Mouse (Mus musculus): ENCODE measurements around the gene Ubash3a.

Ubash3a gene

GRCm38 (mm10) chr17:31207771-31208334, at the start of gene Ubash3a:
Gene Ubash3a (plus strand): TSS chr17:31207873.
- DNase-seq (ENCODE audit: low read depth, low spot score): no peak

- peak; percentile 73 for DNase-seq (ENCODE audit: low read depth, low spot score)
These were observed 49.8 kb upstream of the Ubash3a start for GRCm38 (mm10) chr17:31157921-31158320.

GRCm38 (mm10) chr17:31160291-31160690, 47.4 kb upstream of the Ubash3a start:
- DNase-seq (ENCODE audit: low read depth, low spot score): no peak

GRCm38 (mm10) chr17:31162607-31163006, 45.1 kb upstream of the Ubash3a start:
- DNase-seq (ENCODE audit: low read depth, low spot score): no peak

GRCm38 (mm10) chr17:31163821-31164220, 43.9 kb upstream of the Ubash3a start:
- DNase-seq (ENCODE audit: low read depth, low spot score): no peak

- no peak for DNase-seq (ENCODE audit: low read depth, low spot score)
These were observed 42.5 kb upstream of the Ubash3a start, which contains the start of gene Tff1 for GRCm38 (mm10) chr17:31165127-31165526. Gene Tff1 (minus strand): TSS chr17:31165277.

GRCm38 (mm10) chr17:31169796-31170195, 37.9 kb upstream of the Ubash3a start:
- no peak for DNase-seq (ENCODE audit: low read depth, low spot score)

- DNase-seq (ENCODE audit: low read depth, low spot score): no peak
These were observed 31.4 kb upstream of the Ubash3a start for GRCm38 (mm10) chr17:31176321-31176720.

GRCm38 (mm10) chr17:31181490-31181889, 26.2 kb upstream of the Ubash3a start:
- no peak for DNase-seq (ENCODE audit: low read depth, low spot score)

- DNase-seq (ENCODE audit: low read depth, low spot score): peak; percentile 44
These were observed 24.3 kb upstream of the Ubash3a start for GRCm38 (mm10) chr17:31183180-31183974.

GRCm38 (mm10) chr17:31184269-31184990, 23.2 kb upstream of the Ubash3a start:
- no peak for DNase-seq (ENCODE audit: low read depth, low spot score)

GRCm38 (mm10) chr17:31187370-31187769, 20.3 kb upstream of the Ubash3a start:
- peak; percentile 77 for DNase-seq (ENCODE audit: low read depth, low spot score)

- no peak for DNase-seq (ENCODE audit: low read depth, low spot score)
These were observed 15.8 kb upstream of the Ubash3a start for GRCm38 (mm10) chr17:31191825-31192224.

- no peak for DNase-seq (ENCODE audit: low read depth, low spot score)
These were observed 15.0 kb upstream of the Ubash3a start for GRCm38 (mm10) chr17:31192663-31193062.

GRCm38 (mm10) chr17:31193360-31193759, 14.3 kb upstream of the Ubash3a start:
- no peak for DNase-seq (ENCODE audit: low read depth, low spot score)

GRCm38 (mm10) chr17:31195207-31195606, 12.5 kb upstream of the Ubash3a start:
- no peak for DNase-seq (ENCODE audit: low read depth, low spot score)

- DNase-seq (ENCODE audit: low read depth, low spot score): no peak
These were observed 11.4 kb upstream of the Ubash3a start for GRCm38 (mm10) chr17:31196283-31196682.

GRCm38 (mm10) chr17:31198877-31199276, 8.8 kb upstream of the Ubash3a start, which contains the start of gene Tmprss3:
Gene Tmprss3 (minus strand): TSS chr17:31198977.
- no peak for DNase-seq (ENCODE audit: low read depth, low spot score)

- no peak for DNase-seq (ENCODE audit: low read depth, low spot score)
These were observed 981 bp downstream of the Ubash3a start for GRCm38 (mm10) chr17:31208654-31209053.

- no peak for DNase-seq (ENCODE audit: low read depth, low spot score)
These were observed 1.8 kb downstream of the Ubash3a start for GRCm38 (mm10) chr17:31209376-31209930.

- no peak for DNase-seq (ENCODE audit: low read depth, low spot score)
These were observed 2.6 kb downstream of the Ubash3a start for GRCm38 (mm10) chr17:31210299-31210698.

- peak; percentile 89 for DNase-seq (ENCODE audit: low read depth, low spot score)
These were observed 4.2 kb downstream of the Ubash3a start for GRCm38 (mm10) chr17:31211881-31212280.

Measured in ZHBTc4 (cell line).